Mouse (Mus musculus) urinary bladder, postnatal 4 days (tissue): Measurements from ENCODE around the gene Boc.

Experiments used
- DNase-seq, 2 experiments: peaks; one replicate each; pipeline ENCODE4 v3.0.0; 2021 to 2022; ENCODE audit warnings: low spot score in 2 of 2

The Boc gene

DNA sequence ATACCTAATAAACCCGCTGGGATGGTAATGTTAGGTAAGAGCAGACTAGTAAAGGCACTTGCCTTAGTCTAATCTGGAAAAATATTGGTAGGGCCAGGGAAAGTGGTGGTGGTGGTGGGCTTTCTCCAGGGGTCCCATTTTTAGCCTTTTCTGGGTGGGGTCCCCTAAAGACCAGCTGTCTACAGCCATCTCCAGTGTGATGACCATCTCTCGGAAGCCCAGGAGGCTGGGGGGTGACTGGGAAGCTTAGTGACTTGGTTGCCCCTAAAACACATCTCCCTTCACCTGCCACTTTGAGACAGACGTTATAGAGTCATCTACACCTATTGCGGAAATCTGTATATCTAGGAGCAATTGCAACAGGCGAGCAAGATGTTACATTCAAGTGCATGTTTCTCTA is 6.0 kb downstream of the Boc start:
- peak in 1 of 2 experiments; percentile 38 for DNase-seq

DNA sequence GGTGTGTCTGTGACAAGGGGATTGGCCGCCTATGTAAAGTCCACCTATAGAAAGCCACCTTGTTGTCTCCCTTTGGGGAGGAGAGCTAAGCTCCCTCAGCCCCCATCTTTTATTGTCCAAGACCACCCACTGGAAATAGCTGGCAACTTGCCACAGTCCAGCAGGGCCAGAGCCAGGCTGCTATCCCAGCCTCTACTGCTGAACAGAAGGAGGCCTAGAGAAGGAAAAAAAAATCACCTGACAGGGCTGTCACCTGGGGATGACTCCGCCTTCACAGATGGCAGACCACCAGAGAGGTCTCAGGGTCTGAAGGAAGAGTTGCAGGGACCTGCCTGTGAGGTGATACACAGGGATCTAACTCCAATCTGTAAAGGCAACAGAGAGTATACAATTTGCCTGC is 6.7 kb downstream of the Boc start:
- peak in 1 of 2 experiments; percentile 58 for DNase-seq

DNA sequence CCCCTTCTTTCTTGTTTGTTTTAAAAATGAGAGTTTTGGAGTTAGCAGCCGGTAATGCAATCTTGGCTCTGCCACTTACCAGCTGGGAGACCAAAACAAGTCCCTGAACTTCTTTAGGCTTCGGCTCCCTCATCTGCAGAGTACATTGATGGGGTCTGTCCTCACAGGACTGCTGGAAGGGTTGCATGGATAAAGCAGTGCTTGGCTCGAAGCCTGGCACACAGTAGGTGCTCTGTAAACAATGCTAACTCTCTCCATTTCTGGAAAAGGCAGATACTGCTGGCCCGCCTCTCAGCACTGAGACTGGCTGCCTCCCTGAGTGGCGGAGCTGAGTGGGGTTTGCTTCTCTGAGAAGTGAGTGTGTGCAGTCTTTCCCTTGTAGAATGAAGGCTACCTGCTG is 7.2 kb downstream of the Boc start:
- DNase-seq = no peak

- peak in 1 of 2 experiments; percentile 52 for DNase-seq
Observed at GRCm38 (mm10) chr16:44550843-44551242, 7.9 kb downstream of the Boc start.

DNA sequence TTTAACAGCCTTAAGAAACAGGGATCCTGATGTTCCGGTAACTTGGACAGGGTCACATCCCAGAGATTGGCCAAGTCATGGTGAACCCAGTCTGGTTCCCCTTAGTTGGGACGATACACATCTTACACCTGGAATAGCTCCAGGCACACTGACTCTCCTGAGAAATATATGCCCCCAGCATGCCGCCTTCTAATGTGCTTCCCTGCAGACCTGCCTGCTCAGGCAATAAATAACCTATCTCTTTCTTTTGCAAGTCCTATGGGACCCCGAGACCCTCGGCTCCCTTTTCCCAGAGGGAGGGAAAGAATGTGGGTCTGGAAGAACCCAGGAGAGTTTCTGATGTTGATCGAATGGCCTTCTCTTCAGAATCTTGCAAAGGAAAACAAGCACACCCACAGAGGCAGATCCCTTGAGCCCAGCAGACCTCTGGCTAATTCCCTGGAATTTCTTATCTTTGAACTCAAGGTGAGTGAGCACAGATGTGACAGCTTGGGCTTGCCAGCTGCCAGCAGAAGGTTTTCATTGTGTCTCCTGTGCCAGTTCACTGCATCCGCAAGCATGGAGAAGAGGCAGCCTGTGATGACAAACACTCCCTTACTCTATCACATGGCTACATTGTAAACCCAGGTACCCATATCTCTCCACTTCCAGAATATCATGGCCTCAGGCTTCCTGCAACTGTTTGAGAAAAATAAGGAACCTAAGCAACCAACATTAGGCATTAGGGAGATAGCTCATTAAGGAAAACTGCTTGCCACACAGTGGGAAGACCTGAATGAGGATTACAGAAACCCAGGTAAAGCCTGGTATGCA is 8.6 kb downstream of the Boc start:
- DNase-seq = no peak

GRCm38 (mm10) chr16:44549381-44549780 is 9.3 kb downstream of the Boc start:
- no peak for DNase-seq

GRCm38 (mm10) chr16:44547976-44548375 is 10.7 kb downstream of the Boc start:
- DNase-seq = no peak

- no peak for DNase-seq
Observed at GRCm38 (mm10) chr16:44546831-44547230, 11.9 kb downstream of the Boc start.

- no peak for DNase-seq
Observed at GRCm38 (mm10) chr16:44545939-44546338, 12.8 kb downstream of the Boc start.

DNA sequence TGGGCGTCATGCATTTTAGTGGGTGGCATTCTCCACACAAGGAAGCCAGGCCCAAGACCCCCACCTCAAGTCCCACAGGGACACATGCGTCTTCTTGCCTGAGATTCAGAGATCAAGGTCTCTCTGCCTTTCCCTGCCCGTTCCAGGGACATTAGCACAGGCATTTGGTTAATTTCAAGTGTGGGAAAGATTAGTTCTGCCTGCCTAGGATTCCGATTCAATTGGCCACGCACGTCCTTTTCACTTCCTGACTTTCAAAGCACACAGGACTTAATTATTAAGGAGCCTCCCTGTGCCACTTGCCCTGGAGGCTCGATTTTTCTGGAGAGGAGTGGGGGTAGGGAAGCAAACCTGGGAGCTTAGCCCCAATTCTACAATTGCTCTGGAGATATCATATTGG is 13.5 kb downstream of the Boc start:
- no peak for DNase-seq

- no peak for DNase-seq
Observed at GRCm38 (mm10) chr16:44543098-44543497, 15.6 kb downstream of the Boc start.

DNA sequence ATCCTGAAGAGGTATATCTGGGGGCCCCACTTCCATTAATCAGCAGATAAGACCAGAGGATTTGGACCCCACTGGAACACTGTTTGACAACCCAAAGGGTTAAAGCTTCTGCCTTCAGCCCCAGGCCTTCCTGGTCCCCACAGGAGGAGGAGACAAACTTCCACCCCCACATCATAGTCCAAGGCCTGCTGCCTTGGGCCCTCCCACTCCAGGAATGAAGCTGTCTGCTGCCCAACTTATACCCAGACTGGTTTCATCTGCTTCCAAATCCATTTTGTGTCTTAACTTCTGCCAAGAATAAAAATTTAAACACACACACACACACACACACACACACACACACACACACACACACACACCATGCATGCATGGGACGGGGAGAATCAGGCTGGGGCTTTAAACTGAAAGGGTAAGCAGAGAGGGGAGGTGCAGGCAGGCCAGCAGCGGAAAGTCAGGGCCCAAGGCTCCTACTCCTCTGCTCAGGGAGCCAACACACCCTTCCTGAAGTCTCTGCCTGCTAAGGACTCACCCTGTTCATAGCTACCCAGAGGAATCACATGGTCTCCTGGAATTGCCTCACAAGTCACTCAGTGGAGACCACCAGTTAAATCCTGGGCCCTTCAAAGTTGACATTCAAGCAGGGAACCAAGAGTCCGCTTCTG is 16.5 kb downstream of the Boc start:
- DNase-seq = peak in 1 of 2 experiments; percentile 37

DNA sequence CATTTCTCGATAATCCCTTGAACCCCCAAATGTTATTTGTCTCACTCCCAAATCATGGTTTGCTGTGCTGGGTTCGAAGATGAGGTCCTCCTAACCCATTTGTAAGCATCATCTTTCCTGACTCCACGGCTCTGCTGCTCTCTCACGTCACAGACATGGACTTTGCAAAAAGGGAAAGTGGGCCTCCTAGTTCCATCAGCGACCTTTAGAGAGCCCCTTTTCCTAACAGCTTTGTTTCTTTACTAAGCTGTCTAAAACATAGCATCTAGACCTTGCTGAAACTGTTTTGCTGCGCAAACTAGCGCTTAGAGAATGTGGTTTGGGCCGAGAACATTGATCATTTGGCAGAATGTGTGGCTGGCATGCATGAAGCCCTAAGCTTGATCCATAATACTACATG is 19.1 kb downstream of the Boc start:
- DNase-seq = peak in 1 of 2 experiments; percentile 7

DNA sequence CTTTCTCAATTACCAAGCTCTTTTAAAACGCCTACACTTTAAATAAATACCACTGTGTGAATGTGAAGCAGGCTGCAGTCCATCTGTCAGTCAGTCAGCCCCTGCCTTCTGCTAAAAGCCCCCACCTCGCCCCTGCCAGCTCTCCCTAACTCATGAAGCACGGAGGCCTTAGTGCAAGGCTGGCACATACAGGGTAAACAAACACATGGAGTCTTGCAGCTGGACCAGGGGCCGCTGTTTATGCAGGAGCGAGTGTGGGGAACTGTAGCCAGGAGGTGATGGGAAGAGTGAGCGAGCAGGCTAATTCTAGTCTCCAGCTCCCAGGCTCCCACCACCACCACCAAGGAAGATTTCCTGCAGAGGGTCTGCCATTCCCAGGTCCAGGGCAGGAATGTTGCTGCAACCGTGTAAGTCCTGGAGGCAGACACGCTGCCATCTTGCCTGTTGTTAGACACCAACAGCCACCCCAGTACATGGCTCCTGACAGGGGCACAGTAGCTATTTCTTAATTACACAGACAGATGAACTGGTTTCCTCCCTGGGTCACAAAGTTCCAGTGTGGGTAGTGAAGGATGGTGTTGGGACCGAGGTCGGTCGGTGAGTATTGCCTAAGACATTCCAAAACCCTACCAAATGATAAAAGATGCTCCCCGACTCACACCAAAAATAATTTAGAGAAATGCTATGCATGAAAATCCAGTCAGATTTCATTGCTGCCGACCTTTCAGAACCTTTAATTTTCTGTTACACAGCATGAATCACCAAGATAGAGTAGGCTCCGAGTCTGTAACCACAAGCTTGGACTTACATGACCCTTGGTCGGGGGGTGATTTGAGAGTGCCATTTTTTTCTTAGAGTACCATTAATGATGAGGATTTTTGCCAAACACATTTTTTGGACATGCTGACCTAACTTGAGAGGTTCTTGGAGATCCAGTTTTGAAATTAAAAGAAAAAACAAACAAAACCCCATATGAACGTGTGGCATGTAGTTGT is 20.0 kb downstream of the Boc start:
- peak in 1 of 2 experiments; percentile 17 for DNase-seq

GRCm38 (mm10) chr16:44534122-44534521 is 24.6 kb downstream of the Boc start:
- no peak for DNase-seq

GRCm38 (mm10) chr16:44533522-44533921 is 25.2 kb downstream of the Boc start:
- DNase-seq = no peak

GRCm38 (mm10) chr16:44532851-44533250 is 25.8 kb downstream of the Boc start:
- DNase-seq = no peak

DNA sequence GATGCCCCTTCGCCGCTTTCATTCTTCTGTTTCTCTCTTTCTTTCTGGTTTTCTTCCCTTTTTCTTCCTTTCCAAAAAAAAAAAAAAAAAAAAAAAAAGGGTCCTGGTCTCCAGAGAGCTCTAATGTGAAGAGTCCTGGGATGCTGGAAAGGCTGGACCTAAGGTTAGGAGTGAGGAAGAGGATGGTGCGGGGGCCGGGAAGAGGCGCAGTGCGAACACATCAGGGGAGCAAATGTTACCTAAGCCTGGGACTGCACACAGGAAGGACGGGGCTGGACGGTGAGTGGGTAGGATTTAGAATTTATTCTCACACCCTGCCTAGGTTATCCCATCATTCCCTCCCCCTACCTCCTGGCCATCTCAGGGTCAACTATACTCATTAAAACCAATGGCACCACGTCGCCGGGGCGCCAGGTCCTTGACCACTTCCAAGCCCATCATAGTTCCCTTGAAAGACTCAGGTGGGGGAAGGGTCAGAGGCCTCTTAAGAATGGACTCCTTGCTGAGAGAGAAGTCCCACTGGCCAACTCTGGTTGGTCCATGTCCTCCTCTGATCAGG is 27.4 kb downstream of the Boc start:
- DNase-seq = no peak

- no peak for DNase-seq
Observed at GRCm38 (mm10) chr16:44530829-44531228, 27.9 kb downstream of the Boc start.

DNA sequence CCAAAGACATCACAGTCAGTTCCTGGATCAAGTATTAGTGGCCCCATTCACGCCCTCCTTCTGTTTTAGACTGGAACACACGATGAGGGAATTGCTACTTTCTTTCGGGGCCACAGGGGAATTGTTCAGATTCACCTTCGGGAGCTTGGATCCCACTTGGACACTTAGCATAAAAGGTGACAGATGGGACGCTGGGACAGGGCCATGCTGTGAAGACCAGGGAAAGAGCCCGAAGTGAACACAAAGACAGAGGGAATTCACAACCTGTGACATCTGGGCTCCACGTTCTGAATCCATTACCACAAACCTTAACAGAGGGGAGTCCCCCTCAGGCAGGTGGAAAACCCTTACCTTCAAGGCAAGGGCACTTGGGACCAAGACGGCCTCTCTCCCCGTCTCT is 28.5 kb downstream of the Boc start:
- DNase-seq = no peak

- peak in 1 of 2 experiments; percentile 3 for DNase-seq
Observed at GRCm38 (mm10) chr16:44529691-44530090, 29.0 kb downstream of the Boc start.

- peak in 1 of 2 experiments; percentile 7 for DNase-seq
Observed at GRCm38 (mm10) chr16:44528955-44529354, 29.7 kb downstream of the Boc start.
